Mouse (Mus musculus): ENCODE results near the gene Ppig.
A peak's percentile ranks its signal among the peaks of the same experiment; 100 is the strongest.

The Ppig gene

GRCm38 (mm10) chr2:69763340-69763739, 41.0 kb downstream of the Ppig start:
- no peak for DNase-seq (ENCODE audit: inconsistent ontology term)

DNA sequence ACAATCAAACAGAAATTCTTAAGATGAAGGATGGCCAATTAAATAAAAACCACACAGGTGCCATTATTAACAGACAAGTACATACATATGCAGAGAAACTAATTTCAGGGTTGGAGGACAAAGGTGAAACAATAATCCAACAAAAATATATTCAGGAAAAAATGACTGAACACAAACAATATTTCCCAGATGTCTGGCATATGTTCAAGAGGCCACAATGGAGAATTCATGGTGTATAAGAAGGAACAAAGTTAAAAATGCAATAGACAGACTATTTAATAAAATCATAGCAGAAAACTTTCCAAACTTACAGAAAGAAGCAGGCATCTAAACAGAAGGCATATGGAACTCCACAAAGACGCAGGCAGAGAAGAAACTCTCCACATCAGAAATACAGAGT, 42.4 kb downstream of the Ppig start:
- DNase-seq (ENCODE audit: inconsistent ontology term): no peak

- DNase-seq (ENCODE audit: inconsistent ontology term): no peak
These were observed 51.0 kb downstream of the Ppig start for GRCm38 (mm10) chr2:69773331-69773730.

- DNase-seq (ENCODE audit: inconsistent ontology term): no peak
These were observed 55.9 kb downstream of the Ppig start for GRCm38 (mm10) chr2:69777985-69778835.

DNA sequence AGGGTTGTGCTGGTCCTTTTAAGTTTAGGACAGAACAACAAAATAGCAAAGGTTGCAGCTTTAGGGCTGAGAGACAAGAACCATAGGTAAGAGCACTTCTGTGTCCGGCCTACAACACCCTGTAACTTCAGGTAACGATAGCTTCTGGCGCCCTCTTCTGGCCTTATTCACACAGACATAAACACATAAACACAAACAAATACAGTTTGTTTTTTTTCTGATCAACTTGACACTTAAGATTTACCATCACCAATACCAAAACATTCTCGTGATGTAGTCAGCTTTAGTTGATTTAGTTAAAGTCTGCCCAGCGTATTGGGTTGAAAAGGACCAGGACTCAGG, 56.5 kb downstream of the Ppig start:
- no peak for DNase-seq (ENCODE audit: inconsistent ontology term)

DNA sequence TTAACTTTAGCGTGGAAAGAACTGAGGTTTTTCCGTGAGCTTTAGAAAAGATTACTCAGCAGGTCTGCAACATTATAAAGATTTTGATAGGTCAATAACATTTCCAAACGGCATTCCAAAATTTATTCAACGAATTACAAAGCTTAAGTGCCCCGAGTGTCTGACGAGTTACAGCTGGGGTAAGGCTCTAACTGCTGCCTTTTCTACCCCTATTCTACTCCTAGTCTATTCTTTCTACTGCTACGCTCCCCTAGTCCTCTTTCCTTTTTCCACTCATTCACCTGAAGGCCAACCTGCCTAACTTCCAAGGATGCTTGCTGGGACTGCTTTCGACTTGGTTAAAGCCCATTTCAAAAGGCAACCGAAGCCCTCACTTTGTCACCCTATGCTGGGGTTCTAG, 66.6 kb downstream of the Ppig start:
- no peak for DNase-seq (ENCODE audit: inconsistent ontology term)

DNA sequence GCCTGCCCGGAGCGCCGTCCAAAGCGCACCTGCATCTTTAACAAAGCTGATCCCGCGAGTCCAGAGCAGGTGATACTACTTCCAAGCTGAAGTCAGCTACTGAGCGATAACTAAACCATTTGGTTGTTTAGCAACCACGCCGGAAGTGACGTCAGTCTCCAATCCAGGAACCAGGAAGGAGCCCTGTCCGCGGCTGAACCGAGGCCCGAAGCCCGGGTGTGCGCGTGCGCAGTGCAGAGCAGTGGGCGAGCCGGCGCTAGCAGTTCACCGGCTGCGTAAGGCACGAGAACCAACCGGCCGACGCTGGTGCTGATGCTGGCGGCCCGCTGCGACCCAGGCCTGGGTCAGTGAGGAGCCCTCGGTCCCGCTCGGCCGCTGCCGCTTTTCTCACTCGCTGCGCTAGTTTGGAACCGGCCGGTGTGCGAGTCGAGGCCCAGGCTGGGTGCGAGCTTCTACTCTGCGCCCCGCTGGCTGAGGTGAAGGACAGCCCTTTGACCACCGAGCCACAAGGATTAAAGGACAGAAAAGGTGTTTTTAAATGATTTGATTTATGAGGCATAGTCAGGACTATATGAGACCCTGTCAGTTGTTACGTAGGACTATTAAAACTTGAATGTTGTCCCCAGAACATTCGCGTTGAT, 67.2 kb downstream of the Ppig start, which contains the start of the genes Ccdc173 and Phospho2:
TSS of gene Ccdc173 (minus strand) at position 147 of the 641 bp plus-strand sequence.
TSS of gene Phospho2 (plus strand) at position 195 of the 641 bp plus-strand sequence.
- DNase-seq (ENCODE audit: inconsistent ontology term): peak; percentile 97

GRCm38 (mm10) chr2:69790285-69790684, 67.9 kb downstream of the Ppig start:
- DNase-seq (ENCODE audit: inconsistent ontology term): peak; percentile 86

DNA sequence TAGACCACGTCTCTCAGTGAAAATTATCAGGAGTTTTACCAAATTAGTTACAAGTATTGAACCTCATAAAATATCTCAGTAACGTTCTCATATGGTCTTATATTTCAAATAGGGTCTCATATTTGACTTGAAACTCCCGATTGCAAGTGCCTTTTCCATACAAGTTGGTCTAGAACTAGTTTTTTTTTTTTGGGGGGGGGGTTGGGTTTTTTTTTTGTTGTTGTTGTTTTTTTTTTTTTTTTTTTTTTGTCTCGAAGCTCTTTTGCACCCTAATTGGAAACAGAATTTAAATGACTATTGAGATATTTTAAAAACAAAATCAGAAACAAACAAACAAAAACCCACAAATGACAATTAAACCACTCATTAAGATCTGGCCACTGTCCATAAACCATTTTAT, 68.4 kb downstream of the Ppig start:
- DNase-seq (ENCODE audit: inconsistent ontology term): no peak

DNA sequence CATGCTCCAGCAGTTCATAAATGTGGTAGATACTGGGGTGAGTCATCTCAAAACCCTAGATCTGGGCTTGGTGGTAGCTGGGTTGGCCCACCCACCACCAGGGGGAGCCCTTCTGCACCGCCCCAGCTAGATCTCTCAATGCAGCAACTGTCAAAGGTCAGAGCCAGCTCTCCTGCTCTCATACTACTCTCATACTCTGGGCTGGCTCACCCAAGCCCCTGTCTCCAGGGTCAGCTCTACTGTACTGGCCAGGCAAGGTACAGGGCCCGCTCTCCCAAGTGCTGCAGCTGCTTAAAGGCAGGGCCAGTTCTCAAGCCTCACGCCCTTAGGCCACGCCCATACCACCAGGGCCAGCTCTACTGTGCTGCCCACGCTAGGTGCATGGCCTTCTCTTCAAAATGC, 80.6 kb downstream of the Ppig start:
- DNase-seq (ENCODE audit: inconsistent ontology term): peak; percentile 39
